Mouse (Mus musculus) cerebellum, postnatal 10 days (tissue): ENCODE results near the gene Ldha.

ENCODE experiments used
- DNase-seq, 2 experiments: peaks; one replicate each; pipeline ENCODE4 v3.0.0; 2021; ENCODE audit warnings: mixed read lengths in 2 of 2

Ldha gene

DNA sequence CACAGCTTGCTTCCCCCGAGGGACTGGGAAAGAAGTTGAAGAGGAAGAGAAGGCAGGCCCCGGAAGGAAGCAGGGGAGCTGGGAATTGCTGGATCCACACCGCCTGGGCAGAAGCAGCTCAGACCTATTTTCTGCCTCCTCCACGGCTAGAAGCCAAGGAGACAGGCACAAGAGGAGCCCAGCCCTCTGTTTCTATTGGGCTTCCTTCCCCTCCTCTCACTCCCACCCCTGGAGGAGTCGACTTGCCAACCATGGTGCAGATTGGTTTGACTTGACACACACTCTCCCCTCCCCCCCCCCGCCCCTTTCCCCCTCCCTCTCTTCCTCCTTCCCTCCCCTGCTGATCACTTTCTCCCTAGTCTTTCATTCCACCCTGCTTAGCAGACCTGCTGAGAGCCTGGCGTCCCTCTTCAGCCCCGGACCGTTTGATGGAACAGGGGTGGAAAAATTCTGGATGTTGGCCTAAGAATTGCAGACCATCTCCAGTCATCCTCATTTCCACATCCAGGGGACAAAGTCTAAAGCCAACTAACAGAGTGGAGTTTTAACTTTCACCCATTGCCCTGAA, 3.1 kb upstream of the Ldha start:
- peak; percentile 64 for DNase-seq

DNA sequence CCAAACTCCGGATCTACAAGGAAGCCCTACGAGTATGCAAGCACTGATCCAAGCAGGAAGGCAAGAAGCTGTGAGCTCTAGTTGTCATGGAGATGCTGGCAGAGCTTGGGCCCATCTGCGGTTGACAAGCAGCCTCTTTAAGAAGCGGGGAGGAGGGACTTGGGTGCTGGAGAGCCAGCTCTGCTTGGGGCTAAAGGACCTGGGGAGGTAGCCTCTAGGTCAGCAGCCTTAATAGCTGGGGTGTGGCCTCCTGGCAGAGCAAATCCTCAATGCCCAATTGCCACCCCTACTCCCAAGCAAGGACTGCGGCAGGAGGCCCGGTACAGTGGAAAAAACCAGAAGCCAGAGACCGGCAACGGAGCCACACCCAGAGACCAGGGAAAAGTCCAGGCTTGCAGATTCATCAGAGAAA, 2.4 kb upstream of the Ldha start:
- DNase-seq, result peak; percentile 89 to 91

DNA sequence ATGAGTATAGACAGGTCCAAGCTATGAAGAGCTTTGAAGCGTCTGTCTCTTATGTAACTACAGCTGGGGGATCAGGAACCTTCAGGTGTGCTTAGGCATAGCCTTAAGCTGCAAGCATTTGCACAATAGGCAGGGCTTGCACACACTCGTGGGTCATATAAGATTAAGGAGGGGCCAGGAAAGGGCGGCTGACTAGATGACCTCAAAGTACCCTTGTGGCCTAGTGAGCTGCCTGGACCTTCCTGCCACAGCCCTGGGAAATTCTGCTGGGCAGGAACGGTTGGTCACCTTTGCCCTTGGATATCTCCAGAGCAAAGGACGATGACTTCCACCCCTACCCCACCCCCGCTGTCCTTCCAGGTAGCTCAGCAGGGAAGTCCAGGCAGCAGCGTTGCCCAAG, 1.8 kb upstream of the Ldha start:
- DNase-seq, result peak; percentile 41 to 59

DNA sequence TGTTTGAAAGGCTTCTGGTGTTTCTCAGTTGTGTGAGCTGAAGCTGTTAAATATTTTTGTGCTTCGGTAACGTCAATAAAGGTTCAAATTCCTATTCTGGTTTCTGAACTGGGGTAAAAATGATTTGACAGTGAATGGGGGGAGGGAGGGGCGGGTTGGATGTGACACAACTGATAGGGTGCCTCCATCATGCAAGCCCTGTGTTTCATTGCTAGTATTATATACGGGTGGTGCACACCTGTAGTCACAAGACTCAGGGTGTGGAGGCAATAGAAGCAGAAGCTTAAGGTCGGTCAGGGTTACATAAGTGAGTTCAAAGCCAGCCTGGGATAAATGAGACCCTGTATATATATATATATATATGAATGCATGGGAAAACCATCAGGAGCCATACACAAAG, 1.4 kb upstream of the Ldha start:
- DNase-seq, result no peak

- DNase-seq, result no peak
Observed at GRCm38 (mm10) chr7:46840326-46840725, 949 bp upstream of the Ldha start.

DNA sequence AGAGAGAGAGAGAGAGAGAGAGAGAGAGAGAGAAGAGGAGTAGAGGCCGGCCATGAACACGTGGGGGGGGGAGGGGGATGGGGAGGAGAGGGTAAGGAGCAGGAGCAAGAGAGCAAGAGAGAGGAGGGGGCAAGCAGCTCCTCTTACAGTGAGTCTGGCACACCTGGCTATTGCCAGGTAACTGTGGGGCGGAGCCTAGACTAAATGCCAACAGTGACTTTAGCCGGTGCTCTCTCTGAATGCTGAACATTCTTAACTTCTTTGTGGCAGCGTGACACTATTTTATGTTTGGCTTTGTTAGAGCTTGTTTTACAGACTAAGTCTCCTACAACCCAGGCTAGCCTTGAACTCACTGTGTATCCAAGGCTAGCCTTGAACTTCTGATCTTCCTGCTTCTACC, 1.0 kb downstream of the Ldha start:
- no peak for DNase-seq

DNA sequence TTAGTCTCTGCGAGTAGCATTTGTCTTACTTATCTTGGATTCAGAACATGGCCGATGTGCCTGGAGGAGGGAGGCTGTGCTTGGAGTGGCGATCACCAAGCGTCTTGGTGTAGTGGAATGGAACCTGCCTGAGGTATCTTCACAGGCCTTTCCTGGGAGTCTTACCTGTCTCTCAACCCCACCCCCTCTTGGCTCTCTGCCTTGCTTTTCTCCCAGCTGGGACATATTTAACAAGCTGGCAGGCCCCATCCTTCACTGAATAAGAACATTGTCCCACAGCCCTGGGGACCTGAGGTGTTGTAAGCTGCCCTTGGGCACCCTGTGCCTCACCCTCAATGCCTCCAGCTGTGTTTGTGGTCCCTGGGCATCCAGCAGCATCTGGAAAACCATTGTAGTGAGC, 2.3 kb downstream of the Ldha start:
- peak; percentile 49 to 52 for DNase-seq

DNA sequence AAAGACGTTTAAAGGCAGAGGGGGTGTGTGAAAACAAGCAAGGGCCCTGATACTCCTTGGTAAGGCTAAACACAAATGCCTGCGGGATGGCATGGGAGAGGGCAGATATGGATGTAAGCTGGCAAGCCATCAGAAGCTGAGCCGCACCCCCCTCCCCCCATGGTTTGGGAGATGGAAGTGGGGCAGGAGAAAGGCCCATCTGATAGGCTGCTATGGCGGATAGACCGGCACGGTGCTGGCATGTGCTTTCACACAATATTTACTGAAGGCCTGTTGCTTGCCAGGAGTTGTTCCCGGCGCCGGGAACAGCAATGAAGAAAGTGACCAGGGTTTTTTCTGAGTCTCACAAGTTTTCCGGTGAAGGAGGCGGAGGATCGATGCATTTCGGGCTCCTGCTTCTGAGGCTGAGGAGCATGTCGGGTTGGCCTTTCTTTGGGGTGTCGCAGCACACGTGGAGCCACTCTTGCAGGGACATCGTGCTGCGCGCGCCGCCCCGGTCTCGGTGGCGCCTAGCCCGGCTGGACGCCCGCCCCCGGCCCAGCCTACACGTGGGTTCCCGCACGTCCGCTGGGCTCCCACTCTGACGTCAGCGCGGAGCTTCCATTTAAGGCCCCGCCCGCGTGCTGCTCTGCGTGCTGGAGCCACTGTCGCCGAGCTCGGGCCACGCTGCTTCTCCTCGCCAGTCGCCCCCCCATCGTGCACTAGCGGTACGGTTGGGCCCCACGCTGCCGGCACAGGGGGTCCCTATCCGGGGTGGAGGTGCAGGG, 4.1 kb downstream of the Ldha start:
- peak; percentile 97 for DNase-seq

DNA sequence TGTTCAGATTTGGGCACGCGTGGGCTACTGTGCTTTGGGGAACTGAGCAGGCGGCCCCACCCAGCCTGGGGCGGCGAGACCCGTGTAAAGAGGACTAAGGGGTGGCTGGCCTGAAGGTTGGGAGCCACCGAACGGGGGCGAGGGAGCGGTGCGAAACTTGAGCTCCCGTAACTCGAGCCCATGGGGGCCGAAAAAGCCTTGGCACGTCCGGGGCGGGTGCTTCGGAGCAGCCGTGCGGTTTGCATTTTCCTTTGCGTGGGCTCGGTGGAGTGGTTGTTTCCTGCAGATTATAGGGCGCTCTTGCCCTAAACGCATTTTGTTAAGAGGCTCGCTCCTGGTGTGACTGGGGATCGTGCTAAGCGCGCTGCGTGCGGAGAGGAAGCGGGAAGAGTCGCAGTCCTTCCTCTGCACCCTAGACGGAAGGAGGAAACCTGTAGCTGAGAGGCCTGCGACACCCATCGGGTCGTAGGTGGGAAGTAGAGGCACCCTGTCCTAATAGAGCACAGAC, 4.8 kb downstream of the Ldha start:
- DNase-seq, result no peak

DNA sequence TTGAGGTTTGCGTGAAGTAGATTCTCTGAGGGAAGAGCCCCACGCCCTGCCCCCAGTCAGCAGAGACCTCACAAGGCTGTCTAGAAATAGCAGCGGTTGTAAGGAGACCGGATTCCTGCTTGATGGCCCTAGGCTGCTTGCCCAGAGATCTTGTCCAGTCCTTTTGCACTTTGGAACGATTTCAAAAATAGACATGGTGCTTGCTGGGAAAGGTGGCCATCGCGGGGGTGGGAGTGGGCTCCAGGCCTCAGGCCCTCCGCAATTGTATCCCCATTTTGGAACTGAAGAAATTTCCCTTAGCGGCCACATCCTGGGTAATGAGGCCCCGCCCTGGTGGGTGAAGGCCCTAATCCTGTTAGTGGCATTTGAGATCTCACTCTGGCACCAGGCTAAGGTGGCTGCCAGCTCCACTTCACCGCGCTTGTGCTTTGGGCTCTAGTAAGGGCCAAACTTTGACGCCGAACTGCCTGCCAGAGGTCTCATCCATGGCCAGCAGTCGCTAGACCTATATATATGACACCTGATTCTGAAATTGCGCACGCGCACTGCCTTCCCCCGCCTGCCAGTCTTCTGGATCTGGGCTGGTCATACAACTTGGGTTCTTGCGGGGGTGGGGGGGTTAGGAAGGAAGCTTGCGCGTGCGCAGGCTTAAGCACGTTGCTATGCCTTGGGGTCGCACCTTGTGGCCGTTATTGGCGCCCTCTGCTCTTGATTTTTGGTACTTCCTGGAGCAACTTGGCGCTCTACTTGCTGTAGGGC, 5.4 kb downstream of the Ldha start:
- peak; percentile 84 to 87 for DNase-seq

DNA sequence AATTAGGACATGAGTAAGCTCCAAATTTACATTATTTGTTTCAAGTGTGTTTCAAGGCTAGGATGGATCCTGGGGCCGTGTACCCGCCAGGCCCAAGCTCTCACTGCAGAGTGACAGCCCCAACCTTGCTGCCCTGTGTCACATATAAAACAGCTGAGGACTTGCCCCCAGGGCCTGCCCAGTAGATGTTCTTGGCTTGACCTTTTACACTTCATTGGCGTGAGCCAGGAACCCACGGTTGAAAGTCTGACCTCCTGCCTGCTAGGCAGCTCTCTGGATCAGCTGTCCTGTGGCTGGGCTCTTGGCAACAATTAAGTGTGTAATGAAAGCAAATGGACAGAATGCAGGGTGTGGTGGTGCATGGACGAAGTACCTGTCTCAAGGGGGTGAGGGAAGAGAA, 8.0 kb downstream of the Ldha start:
- DNase-seq, result no peak

DNA sequence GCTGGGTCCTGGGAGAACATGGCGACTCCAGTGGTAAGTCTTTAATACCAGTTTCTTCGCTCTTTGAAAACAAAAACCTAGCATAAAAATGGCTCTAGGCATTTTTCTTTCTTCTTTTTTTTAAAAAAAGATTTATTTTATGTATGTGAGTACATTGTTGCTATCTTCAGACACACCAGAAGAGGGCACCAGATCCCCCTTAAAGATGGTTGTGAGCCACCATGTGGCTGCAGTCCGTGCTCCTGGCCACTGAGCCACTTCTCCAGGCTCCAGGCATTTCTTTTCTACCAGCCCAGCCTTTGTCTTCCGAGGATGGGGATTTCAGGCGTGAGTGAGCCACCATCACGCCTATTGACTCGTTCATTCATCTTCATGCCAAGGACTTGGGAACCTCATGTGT, 9.8 kb downstream of the Ldha start:
- peak in 1 of 2 experiments; percentile 37 for DNase-seq

DNA sequence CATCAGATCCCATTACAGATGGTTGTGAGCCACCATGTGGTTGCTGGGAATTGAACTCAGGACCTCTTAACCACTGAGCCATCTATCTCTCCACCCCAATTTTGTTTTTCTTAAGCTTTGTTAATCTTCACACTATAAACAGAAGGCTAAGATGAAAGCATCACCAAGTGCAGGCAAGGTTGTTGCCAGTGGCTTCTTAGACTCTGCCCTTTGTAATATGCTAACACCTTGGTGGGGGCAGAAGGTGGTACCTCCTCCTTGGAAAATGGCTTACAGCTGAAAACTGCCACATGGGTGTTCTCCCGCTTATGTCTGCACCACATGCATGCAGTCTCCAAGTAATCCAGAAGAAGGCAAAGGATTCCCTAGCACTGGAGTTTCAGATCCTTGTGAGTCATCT, 11.4 kb downstream of the Ldha start:
- DNase-seq, result no peak

DNA sequence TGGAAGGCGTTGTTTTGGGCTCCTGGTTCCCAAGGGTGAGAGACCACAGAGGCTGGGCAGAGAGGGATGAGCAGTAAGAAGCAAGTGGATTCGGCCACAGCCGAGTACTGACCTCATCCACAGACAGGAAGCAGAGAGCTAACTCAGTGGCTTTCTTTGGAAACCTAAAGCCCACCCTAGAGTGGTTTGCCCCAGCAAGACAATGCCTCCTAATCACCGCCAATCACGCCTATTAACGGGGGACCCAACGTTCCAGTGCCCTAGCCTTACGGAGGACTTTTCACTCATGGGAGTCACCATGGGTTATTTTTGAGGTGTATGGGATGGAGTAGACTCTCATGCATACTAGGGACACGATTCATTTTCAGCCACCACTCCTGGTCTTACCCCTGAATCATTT, 12.1 kb downstream of the Ldha start:
- no peak for DNase-seq

DNA sequence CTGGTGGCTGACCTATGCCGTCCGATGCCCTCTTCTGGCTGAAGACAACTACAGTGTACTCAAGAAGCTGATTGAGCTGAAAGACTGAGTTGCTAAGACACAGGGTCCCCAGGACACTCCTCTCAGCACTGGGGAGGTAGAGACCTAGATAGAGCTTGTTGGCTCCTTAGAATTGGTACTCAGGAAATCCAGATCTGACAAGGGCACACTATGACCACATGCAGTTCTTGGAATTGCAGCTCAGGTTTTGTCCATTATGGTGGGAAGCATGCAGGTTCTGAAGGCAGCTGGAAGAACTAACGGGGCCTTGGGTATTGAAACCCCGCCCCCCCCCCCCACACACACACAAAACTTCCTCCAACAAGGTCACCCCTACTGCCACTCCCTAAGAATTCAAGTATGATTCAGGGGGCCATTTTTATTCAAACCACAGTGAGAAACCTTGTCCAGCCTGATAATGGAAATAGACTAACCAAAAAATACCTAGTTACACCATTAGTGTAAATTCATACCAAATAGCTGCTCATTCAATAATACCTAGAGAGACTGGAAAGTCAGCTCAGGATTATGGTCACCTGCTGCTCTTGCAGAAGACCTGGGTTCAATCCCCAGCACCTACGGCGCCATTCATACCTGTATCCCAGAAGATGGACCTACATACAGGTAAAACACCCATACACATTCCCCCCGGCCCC, 14.7 kb downstream of the Ldha start:
- no peak for DNase-seq

GRCm38 (mm10) chr7:46857436-46857835, 16.2 kb downstream of the Ldha start:
- no peak for DNase-seq

DNA sequence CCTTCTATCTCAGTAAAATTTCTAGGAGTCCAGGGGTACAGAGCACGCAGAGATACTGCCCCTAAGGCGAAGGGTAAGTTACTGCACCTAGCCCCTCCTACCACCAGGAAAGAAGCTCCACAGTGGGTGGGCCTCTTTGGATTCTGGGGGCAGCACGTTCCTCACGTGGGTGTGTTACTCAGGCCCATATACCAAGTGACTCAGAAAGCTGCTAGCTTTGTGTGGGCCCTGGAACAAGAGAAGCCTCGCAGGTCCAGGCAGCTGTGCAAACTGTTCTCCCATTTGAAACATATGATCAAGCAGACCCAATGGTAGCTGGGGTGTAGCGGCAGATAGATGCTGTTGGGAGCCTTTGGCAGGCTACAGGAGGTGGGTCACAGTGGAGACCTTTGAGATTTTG, 17.8 kb downstream of the Ldha start:
- no peak for DNase-seq

GRCm38 (mm10) chr7:46860996-46861395, 19.7 kb downstream of the Ldha start, which contains the start of gene Ldhc:
Gene Ldhc (plus strand): TSS chr7:46861203.
- DNase-seq, result no peak

DNA sequence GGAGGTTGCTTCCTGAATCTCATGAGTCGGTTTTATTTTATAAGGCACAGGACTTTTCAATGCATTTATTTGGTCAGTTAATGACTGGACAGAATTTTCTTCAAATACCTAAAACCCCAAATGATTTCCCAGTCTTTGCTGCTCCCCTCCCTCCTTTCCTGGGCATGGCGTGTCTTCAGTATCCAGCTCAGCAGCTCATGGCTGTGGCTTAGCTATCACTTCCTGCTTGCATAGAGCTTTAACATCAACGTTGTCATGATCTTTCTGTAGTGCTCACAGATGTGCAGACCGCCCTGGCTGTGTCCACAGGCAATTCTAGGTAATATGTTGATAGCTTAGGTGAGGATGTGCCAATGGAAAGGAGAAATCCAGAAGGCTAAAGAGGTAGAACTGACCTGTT, 30.7 kb downstream of the Ldha start:
- no peak for DNase-seq

GRCm38 (mm10) chr7:46876841-46877240, 35.6 kb downstream of the Ldha start:
- no peak for DNase-seq

- DNase-seq, result no peak
Observed at GRCm38 (mm10) chr7:46877255-46877654, 36.0 kb downstream of the Ldha start.

DNA sequence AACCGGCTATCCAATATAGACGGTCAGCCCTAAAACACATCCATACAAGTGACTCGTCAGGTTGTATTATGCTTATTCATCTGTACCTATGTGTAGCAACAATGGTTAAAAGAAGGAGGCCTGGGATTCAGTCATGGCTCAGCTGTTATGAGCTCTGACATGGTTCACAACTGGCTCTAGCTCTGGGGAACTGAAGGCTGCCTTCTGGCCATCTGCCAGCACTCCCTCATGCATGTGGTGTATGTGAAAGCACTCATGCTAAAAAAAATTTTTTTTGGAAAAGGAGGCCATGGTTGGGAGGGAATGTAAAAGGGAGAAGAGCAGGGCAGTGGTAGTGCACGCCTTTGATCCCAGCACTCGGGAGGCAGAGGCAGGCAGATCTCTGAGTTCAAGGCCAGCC, 38.6 kb downstream of the Ldha start:
- peak; percentile 23 to 38 for DNase-seq

GRCm38 (mm10) chr7:46880992-46881391, 39.7 kb downstream of the Ldha start:
- DNase-seq, result no peak
